Mouse (Mus musculus) forebrain, embryonic 16.5 days (tissue): Measurements from ENCODE around the gene Slc30a9. TPM values are rescaled to one million over a fixed set of nuclear protein-coding genes. Genes with fewer than 3 reads are reported as not detected.

ENCODE experiments used
- ATAC-seq: fragments of 200-750 bp; cut with Nextera tagmentation; 2 replicates; pipeline ENCODE4 v1.8.0; 2017; ENCODE audit warnings: mild to moderate bottlenecking, moderate library complexity
- H3K27ac ChIP-seq: fragments of 300-500 bp; sonication (generic); 2 replicates; pipeline ENCODE4 v1.5.1; 2014; ENCODE audit warnings: low read length, control low read depth
- H3K27me3 ChIP-seq: fragments of 300-500 bp; sonication (generic); replicated peaks from 2 replicates; pipeline ENCODE4 v1.6.1; 2014; ENCODE audit warnings: low read length; ENCODE audit not compliant: control insufficient read depth, insufficient read depth
- H3K36me3 ChIP-seq: fragments of 300-500 bp; sonication (generic); 2 replicates; pipeline ENCODE4 v1.6.1; 2014; ENCODE audit not compliant: control insufficient read depth, insufficient read depth
- H3K4me1 ChIP-seq: fragments of 300-500 bp; sonication (generic); replicated peaks from 2 replicates; pipeline ENCODE4 v1.6.1; 2014; ENCODE audit warnings: low read length; ENCODE audit not compliant: control insufficient read depth, insufficient read depth
- H3K4me2 ChIP-seq: fragments of 300-500 bp; sonication (generic); 2 replicates; pipeline ENCODE4 v1.6.1; 2014; ENCODE audit warnings: mild to moderate bottlenecking, low read length, control low read depth
- H3K4me3 ChIP-seq: fragments of 300-500 bp; sonication (generic); replicated peaks from 2 replicates; pipeline ENCODE4 v1.5.1; 2014; ENCODE audit warnings: mild to moderate bottlenecking, low read length, control low read depth
- H3K9ac ChIP-seq: fragments of 300-500 bp; sonication (generic); replicated peaks from 2 replicates; pipeline ENCODE4 v1.6.1; 2014; ENCODE audit warnings: low read depth, low read length, control low read depth
- H3K9me3 ChIP-seq: fragments of 300-500 bp; sonication (generic); 2 replicates; pipeline ENCODE4 v1.6.1; 2016; ENCODE audit warnings: low read length; ENCODE audit not compliant: control insufficient read depth
- WGBS: fragments of 180-500 bp; shearing (Covaris S2); extraction: QIAGEN DNeasy Blood & Tissue Kit; methylation state at CpG from one replicate; pipeline ENCODE4 v1.1.7; 2014; 5-methylcytosine and 5-hydroxymethylcytosine counted together
- polyA plus RNA-seq: library from polyadenylated mRNA; unstranded; fragments of >200 nt; fragmentation: Nextera tagmentation; extraction: Ambion mirVana; gene quantifications from 2 replicates; pipeline ENCODE4 v1.2.1, GENCODE M21; 2015

Gene Slc30a9
- polyA plus RNA-seq, 1 experiment from 2014 or later = 147 TPM

- H3K9ac ChIP-seq = no peak overlapping the region
- H3K36me3 ChIP-seq = no peaks in the 10 kb centered on the region
- H3K4me1 ChIP-seq = peaks cover 10% of the 10 kb centered on the region
- WGBS = 68% methylated on average over 9 of the region's 9 CpGs
- H3K9me3 ChIP-seq = no peaks in the 10 kb centered on the region
- H3K27me3 ChIP-seq = 0 out of 2 replicates have a peak, but pooled peaks cover 3% of the 10 kb centered on the region
- ATAC-seq = no peak
- H3K27ac ChIP-seq = no peak overlapping the region
- no peak overlapping the region for H3K4me3 ChIP-seq
- H3K4me2 ChIP-seq = no peak overlapping the region
These were observed 94.9 kb downstream of the Slc30a9 start for GRCm38 (mm10) chr5:67401612-67402011.

DNA sequence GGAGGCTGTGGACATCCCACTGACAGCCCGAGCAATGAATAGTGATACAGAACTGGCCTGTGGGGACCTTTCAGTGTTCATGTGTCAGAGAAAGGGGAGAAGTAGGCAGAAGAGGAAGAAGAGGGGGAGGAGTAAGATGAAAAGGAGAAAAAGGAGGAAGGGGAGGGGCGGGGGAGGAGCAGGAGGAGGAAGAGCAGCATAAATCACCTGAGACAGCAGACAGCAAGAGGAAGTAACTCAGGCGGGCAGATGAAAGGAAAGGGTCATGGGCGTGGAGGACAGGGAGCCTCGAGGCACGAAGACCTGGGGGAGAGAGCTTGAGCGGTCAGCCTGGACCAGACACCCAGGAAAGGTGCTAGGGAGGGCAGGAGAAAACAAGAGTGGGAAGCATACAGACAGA is 97.6 kb downstream of the Slc30a9 start:
- H3K4me1 ChIP-seq = peaks cover 10% of the 10 kb centered on the region

DNA sequence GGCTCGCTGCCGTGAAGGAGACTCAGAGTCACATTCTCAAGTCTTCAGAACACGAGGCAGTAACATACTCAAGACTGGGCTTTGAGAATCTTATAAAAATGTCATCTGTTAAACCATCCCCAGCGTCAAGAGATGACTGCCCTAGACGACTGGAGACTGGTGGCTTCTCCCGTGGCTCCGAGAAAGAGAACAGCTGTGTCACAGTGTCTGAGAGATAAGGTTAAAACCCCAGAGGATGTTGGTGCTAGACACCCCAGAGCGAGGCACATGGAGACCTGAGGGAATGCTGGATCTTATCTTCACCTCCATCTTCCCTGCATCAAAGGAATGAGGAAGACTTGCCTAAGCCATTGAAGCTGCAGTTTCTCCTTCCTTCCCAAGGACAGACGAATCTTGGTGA is 98.2 kb downstream of the Slc30a9 start:
- H3K9ac ChIP-seq = no peak overlapping the region
- H3K4me2 ChIP-seq = no peak overlapping the region
- H3K27me3 ChIP-seq = 0 out of 2 replicates have a peak, but pooled peaks cover 3% of the 10 kb centered on the region
- no peak for ATAC-seq
- H3K36me3 ChIP-seq = no peaks in the 10 kb centered on the region
- peaks cover 9% of the 10 kb centered on the region for H3K4me1 ChIP-seq
- 93% methylated on average over 9 of the region's 9 CpGs for WGBS
- H3K27ac ChIP-seq = no peak overlapping the region
- no peak overlapping the region for H3K4me3 ChIP-seq
- no peaks in the 10 kb centered on the region for H3K9me3 ChIP-seq

More for the DNA sequence above, 97.6 kb downstream of the Slc30a9 start:
- 0 out of 2 replicates have a peak, but pooled peaks cover 3% of the 10 kb centered on the region for H3K27me3 ChIP-seq
- no peaks in the 10 kb centered on the region for H3K9me3 ChIP-seq
- no peak for ATAC-seq
- H3K27ac ChIP-seq = no peak overlapping the region
- WGBS = 90% methylated on average over 7 of the region's 7 CpGs
- no peak overlapping the region for H3K4me2 ChIP-seq
- no peaks in the 10 kb centered on the region for H3K36me3 ChIP-seq
- H3K9ac ChIP-seq = no peak overlapping the region
- no peak overlapping the region for H3K4me3 ChIP-seq

Other genes with a start within 250 kb of the Slc30a9 start
- not detected in 2 replicates for gene Phox2b, start 207.7 kb upstream of the Slc30a9 start, polyA plus RNA-seq
- 82.9 and 83.1 TPM in 2 replicates for gene Tmem33, start 46.4 kb upstream of the Slc30a9 start, polyA plus RNA-seq
- 7.6 and 8.7 TPM in 2 replicates for gene Bend4, start 121.4 kb downstream of the Slc30a9 start, polyA plus RNA-seq